Mouse (Mus musculus) T-helper 17 cell (primary cell): ENCODE results near the gene Smarcd3.

Source experiments
- in situ Hi-C, 2 experiments: fragments of 300-600 bp; cut with MboI, MseI; formaldehyde crosslinking; loops; 1 replicate in 1 of 2; 2 replicates in 1 of 2; pipeline ENCODE4 v1.15.1; 2025; ENCODE audit warnings: high pct_unique_total_duplicates in 2 of 2

Gene Smarcd3

GRCm38 (mm10) chr5:24597901-24598569 lies 26.2 kb downstream of the Smarcd3 start:
- in situ Hi-C loops = loop anchor here in 1 of 2 experiments (25.0 kb wide), 1 partner anchor 1186 kb away; no protein-coding TSS in a partner anchor

GRCm38 (mm10) chr5:24597221-24597728 lies 26.9 kb downstream of the Smarcd3 start:
- in situ Hi-C loops = loop anchor here in 1 of 2 experiments (25.0 kb wide), 1 partner anchor 1185 kb away; no protein-coding TSS in a partner anchor

- in situ Hi-C loops = loop anchor here in 1 of 2 experiments (25.0 kb wide), 1 partner anchor 1184 kb away; no protein-coding TSS in a partner anchor
Observed at GRCm38 (mm10) chr5:24596519-24597171, 27.6 kb downstream of the Smarcd3 start.

- in situ Hi-C loops = loop anchor here in 1 of 2 experiments (25.0 kb wide), 1 partner anchor 1184 kb away; no protein-coding TSS in a partner anchor
Observed at GRCm38 (mm10) chr5:24595786-24596380, 28.3 kb downstream of the Smarcd3 start.

GRCm38 (mm10) chr5:24595261-24595660 lies 28.9 kb downstream of the Smarcd3 start:
- in situ Hi-C loops = loop anchor here in 1 of 2 experiments (25.0 kb wide), 1 partner anchor 1183 kb away; no protein-coding TSS in a partner anchor

- in situ Hi-C loops = loop anchor here in 1 of 2 experiments (25.0 kb wide), 1 partner anchor 1182 kb away; no protein-coding TSS in a partner anchor
Observed at GRCm38 (mm10) chr5:24594346-24594745, 29.9 kb downstream of the Smarcd3 start.

GRCm38 (mm10) chr5:24593928-24594327 lies 30.3 kb downstream of the Smarcd3 start:
- in situ Hi-C loops = loop anchor here in 1 of 2 experiments (25.0 kb wide), 1 partner anchor 1182 kb away; no protein-coding TSS in a partner anchor

- in situ Hi-C loops = loop anchor here in 1 of 2 experiments (25.0 kb wide), 1 partner anchor 1181 kb away; no protein-coding TSS in a partner anchor
Observed at GRCm38 (mm10) chr5:24593230-24593629, 31.0 kb downstream of the Smarcd3 start.

- in situ Hi-C loops = loop anchor here in 1 of 2 experiments (25.0 kb wide), 1 partner anchor 1180 kb away; no protein-coding TSS in a partner anchor
Observed at GRCm38 (mm10) chr5:24592471-24593160, 31.6 kb downstream of the Smarcd3 start.

GRCm38 (mm10) chr5:24591796-24592470 lies 32.3 kb downstream of the Smarcd3 start:
- in situ Hi-C loops = loop anchor here in 1 of 2 experiments (25.0 kb wide), 1 partner anchor 1180 kb away; no protein-coding TSS in a partner anchor

- in situ Hi-C loops = loop anchor here in 1 of 2 experiments (25.0 kb wide), 1 partner anchor 1179 kb away; no protein-coding TSS in a partner anchor
Observed at GRCm38 (mm10) chr5:24591268-24591721, 32.9 kb downstream of the Smarcd3 start.

GRCm38 (mm10) chr5:24589511-24590500 lies 34.4 kb downstream of the Smarcd3 start:
- in situ Hi-C loops = loop anchor here in 1 of 2 experiments (25.0 kb wide), 1 partner anchor 1178 kb away; no protein-coding TSS in a partner anchor

- in situ Hi-C loops = loop anchor here in 1 of 2 experiments (25.0 kb wide), 1 partner anchor 1175 kb away; no protein-coding TSS in a partner anchor
Observed at GRCm38 (mm10) chr5:24587200-24587577, 37.0 kb downstream of the Smarcd3 start.

GRCm38 (mm10) chr5:24586547-24587199 lies 37.5 kb downstream of the Smarcd3 start, which contains the start of gene Chpf2:
Chpf2 (plus strand) TSS chr5:24586741.
- in situ Hi-C loops = loop anchor here in 1 of 2 experiments (25.0 kb wide), 1 partner anchor 1174 kb away; no protein-coding TSS in a partner anchor

GRCm38 (mm10) chr5:24586106-24586505 lies 38.1 kb downstream of the Smarcd3 start:
- in situ Hi-C loops = loop anchor here in 1 of 2 experiments (25.0 kb wide), 1 partner anchor 1174 kb away; no protein-coding TSS in a partner anchor

GRCm38 (mm10) chr5:24578109-24578963 lies 45.9 kb downstream of the Smarcd3 start:
- in situ Hi-C loops = loop anchor here in 1 of 2 experiments (25.0 kb wide), 1 partner anchor 1166 kb away; no protein-coding TSS in a partner anchor
